Mouse (Mus musculus) limb, embryonic 13.5 days (tissue): ENCODE results near the gene Slc5a11. TPM values are rescaled to one million over a fixed set of nuclear protein-coding genes. Genes with fewer than 3 reads are reported as not detected.

Experiments used
- ATAC-seq: fragments of 200-750 bp; cut with Nextera tagmentation; 2 replicates; pipeline ENCODE4 v1.8.0; 2017; ENCODE audit warnings: low read depth, moderate number of reproducible peaks, moderate TSS enrichment; ENCODE audit not compliant: low FRiP score
- H3K27ac ChIP-seq: fragments of 300-500 bp; sonication (generic); 2 replicates; pipeline ENCODE4 v1.5.1; 2015; ENCODE audit warnings: inconsistent platforms, mild to moderate bottlenecking, moderate library complexity
- H3K27me3 ChIP-seq: fragments of 300-500 bp; sonication (generic); 2 replicates; pipeline ENCODE4 v1.6.1; 2015; ENCODE audit warnings: mild to moderate bottlenecking, inconsistent platforms
- H3K36me3 ChIP-seq: fragments of 300-500 bp; sonication (generic); 2 replicates; pipeline ENCODE4 v1.6.1; 2015; ENCODE audit warnings: inconsistent platforms, mild to moderate bottlenecking, moderate library complexity
- H3K4me1 ChIP-seq: fragments of 300-500 bp; sonication (generic); 2 replicates; pipeline ENCODE4 v1.6.1; 2015; ENCODE audit warnings: inconsistent platforms
- H3K4me2 ChIP-seq: fragments of 300-500 bp; sonication (generic); replicated peaks from 2 replicates; pipeline ENCODE4 v1.6.1; 2015; ENCODE audit warnings: inconsistent platforms, mild to moderate bottlenecking, moderate library complexity
- H3K4me3 ChIP-seq: fragments of 300-500 bp; sonication (generic); 2 replicates; pipeline ENCODE4 v1.5.1; 2015; ENCODE audit warnings: moderate library complexity, mild to moderate bottlenecking, inconsistent platforms
- H3K9ac ChIP-seq: fragments of 300-500 bp; sonication (generic); 2 replicates; pipeline ENCODE4 v1.6.1; 2015; ENCODE audit warnings: mild to moderate bottlenecking, inconsistent platforms
- H3K9me3 ChIP-seq: fragments of 300-500 bp; sonication (generic); 2 replicates; pipeline ENCODE4 v1.6.1; 2016; ENCODE audit warnings: inconsistent platforms
- WGBS: fragments of 180-500 bp; shearing (Covaris S2); methylation state at CpG from one replicate; pipeline ENCODE4 v1.1.7; 2015; 5-methylcytosine and 5-hydroxymethylcytosine counted together
- polyA plus RNA-seq: library from polyadenylated mRNA; unstranded; fragments of >200 nt; fragmentation: Nextera tagmentation; extraction: Ambion mirVana; gene quantifications from 2 replicates; pipeline ENCODE4 v1.2.1, GENCODE M21; 2015

Slc5a11 gene
- polyA plus RNA-seq, 1 experiment from 2014 or later: 0.37 TPM

GRCm38 (mm10) chr7:123217448-123218354, 3.1 kb downstream of the Slc5a11 start:
- Histone ChIP-seq H3K27ac (no peak overlapping the region), H3K36me3 (no peaks in the 10 kb centered on the region), H3K4me3 (no peak overlapping the region), H3K4me2 (no peak overlapping the region), H3K9ac (no peak overlapping the region), H3K27me3 (no peaks in the 10 kb centered on the region), H3K4me1 (peaks cover 30% of the 10 kb centered on the region), H3K9me3 (no peaks in the 10 kb centered on the region)
- WGBS: 67% methylated on average over 7 of the region's 7 CpGs
- no peak for ATAC-seq

- WGBS: 46% methylated on average over 6 of the region's 6 CpGs
- Histone ChIP-seq H3K4me3 (no peak overlapping the region), H3K4me2 (no peak overlapping the region), H3K9ac (no peak overlapping the region), H3K36me3 (no peaks in the 10 kb centered on the region), H3K27ac (no peak overlapping the region), H3K9me3 (no peaks in the 10 kb centered on the region), H3K27me3 (no peaks in the 10 kb centered on the region), H3K4me1 (peaks cover 30% of the 10 kb centered on the region)
- ATAC-seq: no peak
These were observed 4.0 kb downstream of the Slc5a11 start for GRCm38 (mm10) chr7:123218620-123219019.

- no peak for ATAC-seq
- Histone ChIP-seq H3K4me3 (no peak overlapping the region), H3K9ac (no peak overlapping the region), H3K4me2 (no peak overlapping the region), H3K9me3 (no peaks in the 10 kb centered on the region), H3K36me3 (no peaks in the 10 kb centered on the region), H3K27me3 (no peaks in the 10 kb centered on the region), H3K4me1 (peaks cover 18% of the 10 kb centered on the region), H3K27ac (no peak overlapping the region; the same call in 1 of the 2 replicates)
- 60% methylated on average over 13 of the region's 13 CpGs for WGBS
These were observed 5.4 kb downstream of the Slc5a11 start for GRCm38 (mm10) chr7:123219781-123220632.

GRCm38 (mm10) chr7:123220633-123220942, 6.0 kb downstream of the Slc5a11 start:
- no peak for ATAC-seq
- H3K36me3 ChIP-seq: no peaks in the 10 kb centered on the region
- WGBS: 60% methylated on average over 2 of the region's 2 CpGs
- no peaks in the 10 kb centered on the region for H3K9me3 ChIP-seq
- no peak overlapping the region for H3K4me3 ChIP-seq
- H3K4me2 ChIP-seq: no peak overlapping the region
- no peak overlapping the region for H3K27ac ChIP-seq
- no peaks in the 10 kb centered on the region for H3K27me3 ChIP-seq
- H3K4me1 ChIP-seq: peaks cover 14% of the 10 kb centered on the region
- no peak overlapping the region for H3K9ac ChIP-seq

- Histone ChIP-seq H3K36me3 (no peaks in the 10 kb centered on the region), H3K27me3 (no peaks in the 10 kb centered on the region), H3K9ac (no peak overlapping the region), H3K4me2 (no peak overlapping the region), H3K9me3 (no peaks in the 10 kb centered on the region), H3K4me1 (peaks cover 14% of the 10 kb centered on the region), H3K4me3 (no peak overlapping the region), H3K27ac (no peak overlapping the region)
- ATAC-seq: no peak
- 80% methylated on average over 9 of the region's 9 CpGs for WGBS
These were observed 9.5 kb downstream of the Slc5a11 start for GRCm38 (mm10) chr7:123224076-123224475.

- Histone ChIP-seq H3K4me2 (no peak overlapping the region), H3K4me3 (no peak overlapping the region)
- no peak for ATAC-seq
These were observed 10.6 kb downstream of the Slc5a11 start for GRCm38 (mm10) chr7:123225159-123225558.

GRCm38 (mm10) chr7:123235449-123235848, 20.9 kb downstream of the Slc5a11 start:
- Histone ChIP-seq H3K4me1 (no peaks in the 10 kb centered on the region), H3K4me3 (no peak overlapping the region), H3K9me3 (no peaks in the 10 kb centered on the region), H3K27me3 (no peaks in the 10 kb centered on the region), H3K9ac (no peak overlapping the region), H3K27ac (no peak overlapping the region), H3K4me2 (no peak overlapping the region), H3K36me3 (no peaks in the 10 kb centered on the region)
- 28% methylated on average over 4 of the region's 4 CpGs for WGBS
- no peak for ATAC-seq

More at GRCm38 (mm10) chr7:123225159-123225558, 10.6 kb downstream of the Slc5a11 start:
- H3K4me1 ChIP-seq: peaks cover 8% of the 10 kb centered on the region
- no peaks in the 10 kb centered on the region for H3K9me3 ChIP-seq
- no peak overlapping the region for H3K27ac ChIP-seq
- WGBS: 74% methylated on average over 4 of the region's 4 CpGs
- H3K36me3 ChIP-seq: no peaks in the 10 kb centered on the region
- no peaks in the 10 kb centered on the region for H3K27me3 ChIP-seq
- no peak overlapping the region for H3K9ac ChIP-seq

- ATAC-seq: no peak
- Histone ChIP-seq H3K9me3 (no peaks in the 10 kb centered on the region), H3K4me1 (no peaks in the 10 kb centered on the region), H3K36me3 (no peaks in the 10 kb centered on the region), H3K27ac (no peak overlapping the region), H3K27me3 (no peaks in the 10 kb centered on the region), H3K9ac (no peak overlapping the region), H3K4me2 (no peak overlapping the region), H3K4me3 (no peak overlapping the region)
- 79% methylated on average over 4 of the region's 4 CpGs for WGBS
These were observed 24.0 kb downstream of the Slc5a11 start for GRCm38 (mm10) chr7:123238621-123239020.

GRCm38 (mm10) chr7:123240064-123240463, 25.5 kb downstream of the Slc5a11 start:
- Histone ChIP-seq H3K9me3 (no peaks in the 10 kb centered on the region), H3K27me3 (no peaks in the 10 kb centered on the region), H3K4me1 (no peaks in the 10 kb centered on the region), H3K9ac (no peak overlapping the region), H3K36me3 (no peaks in the 10 kb centered on the region), H3K27ac (no peak overlapping the region), H3K4me3 (no peak overlapping the region), H3K4me2 (no peak overlapping the region)
- no peak for ATAC-seq
- 76% methylated on average over 6 of the region's 6 CpGs for WGBS

- Histone ChIP-seq H3K4me1 (no peaks in the 10 kb centered on the region), H3K27ac (no peak overlapping the region), H3K4me3 (no peak overlapping the region), H3K4me2 (no peak overlapping the region), H3K36me3 (no peaks in the 10 kb centered on the region), H3K27me3 (no peaks in the 10 kb centered on the region), H3K9me3 (no peaks in the 10 kb centered on the region), H3K9ac (no peak overlapping the region)
- WGBS: 83% methylated on average over 7 of the region's 7 CpGs
- no peak for ATAC-seq
These were observed 27.7 kb downstream of the Slc5a11 start for GRCm38 (mm10) chr7:123242241-123242640.

- no peak overlapping the region for H3K27ac ChIP-seq
- H3K27me3 ChIP-seq: no peaks in the 10 kb centered on the region
- WGBS: 82% methylated on average over 1 of the region's 1 CpGs
- no peaks in the 10 kb centered on the region for H3K9me3 ChIP-seq
- H3K36me3 ChIP-seq: no peaks in the 10 kb centered on the region
- no peak for ATAC-seq
- H3K9ac ChIP-seq: no peak overlapping the region
- H3K4me3 ChIP-seq: no peak overlapping the region
- H3K4me1 ChIP-seq: no peaks in the 10 kb centered on the region
- H3K4me2 ChIP-seq: no peak overlapping the region
These were observed 30.3 kb downstream of the Slc5a11 start for GRCm38 (mm10) chr7:123244833-123245232.

GRCm38 (mm10) chr7:123246504-123247084, 32.0 kb downstream of the Slc5a11 start:
- Histone ChIP-seq H3K36me3 (no peaks in the 10 kb centered on the region), H3K27me3 (no peaks in the 10 kb centered on the region), H3K4me3 (no peak overlapping the region), H3K4me2 (no peak overlapping the region), H3K9me3 (no peaks in the 10 kb centered on the region), H3K4me1 (no peaks in the 10 kb centered on the region), H3K9ac (no peak overlapping the region), H3K27ac (no peak overlapping the region)
- no peak for ATAC-seq
- WGBS: 57% methylated on average over 4 of the region's 4 CpGs
